Mouse (Mus musculus): Measurements from ENCODE around the gene Sowaha. TPM values are rescaled to one million over a fixed set of nuclear protein-coding genes. Genes with fewer than 3 reads are reported as not detected.

Gene Sowaha
- polyA plus RNA-seq, 1 experiment from 2014 or later: 1.1 TPM

DNA sequence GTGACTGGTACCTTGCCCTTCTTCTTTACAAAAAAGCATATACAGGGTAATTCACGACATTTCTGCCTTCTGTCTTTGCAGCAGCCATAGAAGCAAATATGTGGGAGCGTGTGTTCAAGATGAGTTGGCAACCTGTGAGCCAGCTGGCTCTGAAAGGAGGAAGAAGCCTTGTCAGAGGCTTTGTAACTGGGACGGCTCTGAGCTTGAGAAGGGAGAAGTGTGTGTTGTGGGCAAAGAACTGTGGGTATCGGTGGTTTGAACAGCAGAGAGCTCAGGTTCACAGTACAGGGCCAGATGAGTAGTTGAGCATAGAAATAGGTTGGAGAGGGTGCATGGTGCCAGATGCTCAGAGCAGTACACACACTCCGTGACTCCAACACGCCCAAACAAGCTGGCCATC is 16.9 kb upstream of the Sowaha start:
- no peak overlapping the region for H3K9ac ChIP-seq (ENCODE audit: low read depth, low read length)
- H3K36me3 ChIP-seq (ENCODE audit: control insufficient read depth, insufficient read depth): no peaks in the 10 kb centered on the region
- no peak overlapping the region for H3K4me3 ChIP-seq (ENCODE audit: low read depth, low read length)
- H3K4me2 ChIP-seq (replicated peaks; ENCODE audit: low read depth): no peak overlapping the region
- WGBS: 79% methylated on average over 6 of the region's 6 CpGs
- no peak for ATAC-seq
- no peak overlapping the region for H3K27ac ChIP-seq (ENCODE audit: low read depth, low read length)
- no peaks in the 10 kb centered on the region for H3K4me1 ChIP-seq (replicated peaks; ENCODE audit: control insufficient read depth, insufficient read depth, low read length)
- H3K9me3 ChIP-seq (ENCODE audit: control insufficient read depth): no peaks in the 10 kb centered on the region
- TF ChIP-seq CTCF (IDR thresholded peaks at IDR 0.05; ENCODE audit: low read depth): no peak
- H3K27me3 ChIP-seq (replicated peaks; ENCODE audit: control insufficient read depth, insufficient read depth, low read length): no peaks in the 10 kb centered on the region

DNA sequence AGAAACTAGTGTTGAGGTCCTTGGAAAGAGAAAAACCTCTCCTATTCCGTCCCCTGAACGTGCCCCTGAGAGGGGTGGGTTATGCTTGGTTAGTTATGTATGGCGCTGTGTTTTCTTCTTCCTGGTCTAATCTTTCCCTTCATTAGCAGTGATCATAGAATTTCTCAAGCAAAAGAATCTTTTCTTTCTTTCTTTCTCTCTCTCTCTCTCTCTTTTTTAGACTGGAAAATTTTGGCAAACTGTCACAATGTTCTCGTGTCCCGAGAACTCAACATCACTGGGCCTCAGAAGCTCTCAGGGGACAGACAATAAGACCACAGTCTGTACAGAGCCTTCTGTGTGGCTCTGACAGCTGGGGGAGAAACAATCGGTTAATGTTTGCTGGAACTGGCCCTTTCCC is 15.3 kb upstream of the Sowaha start:
- no peaks in the 10 kb centered on the region for H3K27me3 ChIP-seq (replicated peaks; ENCODE audit: control insufficient read depth, insufficient read depth, low read length)
- no peak overlapping the region for H3K27ac ChIP-seq (ENCODE audit: low read depth, low read length)
- no peak overlapping the region for H3K4me3 ChIP-seq (ENCODE audit: low read depth, low read length)
- no peak overlapping the region for H3K9ac ChIP-seq (ENCODE audit: low read depth, low read length)
- no peaks in the 10 kb centered on the region for H3K36me3 ChIP-seq (ENCODE audit: control insufficient read depth, insufficient read depth)
- no peaks in the 10 kb centered on the region for H3K4me1 ChIP-seq (replicated peaks; ENCODE audit: control insufficient read depth, insufficient read depth, low read length)
- no peak overlapping the region for H3K4me2 ChIP-seq (replicated peaks; ENCODE audit: low read depth)
- TF ChIP-seq CTCF (IDR thresholded peaks at IDR 0.05; ENCODE audit: low read depth): no peak
- no peaks in the 10 kb centered on the region for H3K9me3 ChIP-seq (ENCODE audit: control insufficient read depth)
- ATAC-seq: no peak
- WGBS: 66% methylated on average over 6 of the region's 6 CpGs

DNA sequence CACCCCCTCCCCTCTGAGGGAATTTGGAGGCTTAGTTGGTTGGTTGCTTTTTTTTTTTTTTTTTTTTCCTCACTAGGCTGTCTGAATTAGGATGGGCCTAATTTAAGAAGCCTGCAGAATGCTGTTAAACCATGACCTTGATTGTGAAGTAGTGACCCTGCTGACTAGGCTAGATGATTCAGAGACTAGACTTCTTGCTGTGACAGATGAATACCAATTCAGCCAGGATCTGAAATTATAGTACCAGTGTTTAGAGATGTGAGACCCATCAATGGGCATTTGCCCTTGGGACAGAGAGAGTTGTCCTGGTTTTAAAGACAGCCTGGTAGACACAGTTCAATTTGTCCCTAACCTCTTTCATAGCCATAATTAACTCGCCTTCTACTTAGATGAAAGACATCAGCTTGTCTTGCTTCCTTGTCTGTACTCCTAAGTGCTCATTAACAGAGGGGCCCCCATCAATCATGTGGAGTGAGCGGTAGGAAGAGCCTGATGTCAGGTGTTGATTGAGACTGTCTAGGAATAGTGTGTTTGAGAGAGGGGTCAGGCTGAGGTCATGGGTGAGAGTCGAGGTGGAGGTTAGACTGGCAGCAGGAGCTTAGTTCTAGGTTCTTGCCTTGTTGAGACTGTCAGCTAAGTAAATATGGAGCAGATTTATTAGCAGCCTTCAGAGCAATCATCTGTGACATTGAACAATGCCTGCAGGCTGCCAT is 13.3 kb upstream of the Sowaha start:
- H3K27me3 ChIP-seq (replicated peaks; ENCODE audit: control insufficient read depth, insufficient read depth, low read length): no peaks in the 10 kb centered on the region
- 22% methylated on average over 3 of the region's 3 CpGs for WGBS
- H3K4me2 ChIP-seq (replicated peaks; ENCODE audit: low read depth): no peak overlapping the region
- no peaks in the 10 kb centered on the region for H3K36me3 ChIP-seq (ENCODE audit: control insufficient read depth, insufficient read depth)
- no peak overlapping the region for H3K9ac ChIP-seq (ENCODE audit: low read depth, low read length)
- ATAC-seq: no peak
- no peaks in the 10 kb centered on the region for H3K9me3 ChIP-seq (ENCODE audit: control insufficient read depth)
- no peak for TF ChIP-seq CTCF (IDR thresholded peaks at IDR 0.05; ENCODE audit: low read depth)
- H3K27ac ChIP-seq (ENCODE audit: low read depth, low read length): no peak overlapping the region
- no peak overlapping the region for H3K4me3 ChIP-seq (ENCODE audit: low read depth, low read length)
- H3K4me1 ChIP-seq (replicated peaks; ENCODE audit: control insufficient read depth, insufficient read depth, low read length): no peaks in the 10 kb centered on the region

DNA sequence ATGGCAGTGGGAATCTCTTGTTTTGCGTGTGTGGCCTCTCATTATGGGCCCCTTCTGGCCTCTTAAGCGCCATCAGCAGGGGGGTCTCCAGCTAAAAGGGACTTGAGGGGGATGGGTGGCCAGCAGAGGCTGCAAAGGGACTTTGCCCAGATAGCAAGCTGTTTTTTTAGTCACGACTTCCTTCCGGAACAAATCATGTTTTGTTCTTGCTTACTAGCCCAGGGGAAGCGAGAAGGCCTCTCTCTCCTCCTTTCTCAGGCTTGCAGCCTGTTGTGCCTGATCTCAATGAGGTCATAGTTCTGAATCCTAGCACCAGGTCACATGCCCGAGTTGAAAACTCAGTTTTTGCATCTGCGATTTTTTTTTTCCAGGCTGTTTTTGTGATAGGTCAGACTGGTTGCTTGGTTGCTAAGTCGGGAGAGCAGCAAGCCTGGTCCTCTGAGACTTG is 11.9 kb upstream of the Sowaha start:
- 0 out of 2 replicates have a peak, but pooled peaks have one; percentile 33 for ATAC-seq
- WGBS: 32% methylated on average over 8 of the region's 8 CpGs
- Histone ChIP-seq H3K9ac (ENCODE audit: low read depth, low read length) (no peak overlapping the region), H3K27me3 (replicated peaks; ENCODE audit: control insufficient read depth, insufficient read depth, low read length) (no peaks in the 10 kb centered on the region), H3K36me3 (ENCODE audit: control insufficient read depth, insufficient read depth) (no peaks in the 10 kb centered on the region), H3K4me1 (replicated peaks; ENCODE audit: control insufficient read depth, insufficient read depth, low read length) (no peaks in the 10 kb centered on the region), H3K4me3 (ENCODE audit: low read depth, low read length) (no peak overlapping the region), H3K27ac (ENCODE audit: low read depth, low read length) (no peak overlapping the region), H3K9me3 (ENCODE audit: control insufficient read depth) (no peaks in the 10 kb centered on the region), H3K4me2 (replicated peaks; ENCODE audit: low read depth) (no peak overlapping the region)
- no peak for TF ChIP-seq CTCF (IDR thresholded peaks at IDR 0.05; ENCODE audit: low read depth)

DNA sequence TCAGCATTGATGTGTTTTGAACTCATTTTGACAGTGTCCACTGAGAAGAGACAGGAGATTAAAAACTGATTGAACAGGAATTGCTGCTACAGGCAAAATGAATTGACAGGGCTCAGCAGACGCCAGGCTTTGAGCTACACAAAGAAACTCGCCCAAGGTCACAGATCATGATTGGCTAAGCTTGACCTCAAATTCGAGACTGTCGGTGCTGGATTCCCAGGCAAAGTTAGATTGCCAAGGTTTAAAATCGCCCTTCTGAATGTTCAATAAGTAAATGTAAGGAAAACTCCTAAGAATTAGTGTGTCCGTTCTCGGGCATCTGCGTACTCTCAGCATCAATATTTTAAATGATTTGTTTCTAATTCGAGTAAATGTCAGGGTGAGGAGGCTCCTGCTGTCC is 9.3 kb upstream of the Sowaha start:
- Histone ChIP-seq H3K4me1 (replicated peaks; ENCODE audit: control insufficient read depth, insufficient read depth, low read length) (no peaks in the 10 kb centered on the region), H3K9ac (ENCODE audit: low read depth, low read length) (no peak overlapping the region), H3K4me3 (ENCODE audit: low read depth, low read length) (no peak overlapping the region), H3K4me2 (replicated peaks; ENCODE audit: low read depth) (no peak overlapping the region), H3K36me3 (ENCODE audit: control insufficient read depth, insufficient read depth) (no peaks in the 10 kb centered on the region), H3K27me3 (replicated peaks; ENCODE audit: control insufficient read depth, insufficient read depth, low read length) (no peaks in the 10 kb centered on the region), H3K9me3 (ENCODE audit: control insufficient read depth) (no peaks in the 10 kb centered on the region), H3K27ac (ENCODE audit: low read depth, low read length) (no peak overlapping the region)
- TF ChIP-seq CTCF (IDR thresholded peaks at IDR 0.05; ENCODE audit: low read depth): no peak
- ATAC-seq: no peak
- WGBS: 79% methylated on average over 9 of the region's 9 CpGs

DNA sequence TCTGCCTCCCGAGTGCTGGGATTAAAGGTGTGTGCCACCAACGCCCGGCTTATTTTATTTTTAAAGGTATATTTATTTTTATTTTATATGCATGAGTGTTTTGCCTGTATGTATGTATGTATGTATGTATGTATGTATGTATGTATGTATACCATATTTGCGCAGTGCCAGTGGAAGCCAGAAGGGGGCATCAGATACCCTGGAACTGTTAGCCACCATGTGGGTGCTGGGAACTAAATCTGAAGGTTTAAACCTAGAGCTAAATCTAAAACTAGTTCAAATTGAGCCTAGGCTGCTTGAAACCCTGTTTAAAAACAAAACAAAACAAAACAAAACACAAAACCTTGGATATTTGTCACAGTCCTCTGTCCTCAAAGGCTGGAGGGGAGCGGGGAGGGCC is 8.9 kb upstream of the Sowaha start:
- no peaks in the 10 kb centered on the region for H3K4me1 ChIP-seq (replicated peaks; ENCODE audit: control insufficient read depth, insufficient read depth, low read length)
- peak; percentile 27 for TF ChIP-seq CTCF (IDR thresholded peaks at IDR 0.05; ENCODE audit: low read depth)
- no peaks in the 10 kb centered on the region for H3K36me3 ChIP-seq (ENCODE audit: control insufficient read depth, insufficient read depth)
- WGBS: over 99% methylated on average over 5 of the region's 5 CpGs
- H3K27me3 ChIP-seq (replicated peaks; ENCODE audit: control insufficient read depth, insufficient read depth, low read length): no peaks in the 10 kb centered on the region
- H3K9ac ChIP-seq (ENCODE audit: low read depth, low read length): no peak overlapping the region
- no peak overlapping the region for H3K4me3 ChIP-seq (ENCODE audit: low read depth, low read length)
- no peak overlapping the region for H3K27ac ChIP-seq (ENCODE audit: low read depth, low read length)
- no peak for ATAC-seq
- no peak overlapping the region for H3K4me2 ChIP-seq (replicated peaks; ENCODE audit: low read depth)
- H3K9me3 ChIP-seq (ENCODE audit: control insufficient read depth): no peaks in the 10 kb centered on the region

Measured in intestine, postnatal 0 days (tissue).